Mouse (Mus musculus) liver, embryonic 14.5 days (tissue): Measurements from ENCODE around the gene Cdh16. TPM values are rescaled to one million over a fixed set of nuclear protein-coding genes. Genes with fewer than 3 reads are reported as not detected.

ENCODE experiments used
- ATAC-seq: fragments of 200-750 bp; cut with Nextera tagmentation; 2 replicates; pipeline ENCODE4 v1.8.0; 2017; ENCODE audit warnings: moderate number of reproducible peaks, mild to moderate bottlenecking, moderate library complexity; ENCODE audit not compliant: insufficient read depth
- DNase-seq, 3 experiments: peaks; one replicate each; pipeline ENCODE4 v3.0.0-alpha.2; 2012 to 2013; ENCODE audit warnings: low read depth in 3 of 3, low spot score in 3 of 3
- H3K27ac ChIP-seq: fragments of 300-500 bp; sonication (generic); 2 replicates; pipeline ENCODE4 v1.5.1; 2014; ENCODE audit warnings: moderate library complexity, mild to moderate bottlenecking, control low read depth, inconsistent platforms
- H3K27me3 ChIP-seq: fragments of 300-500 bp; sonication (generic); 2 replicates; pipeline ENCODE4 v1.6.1; 2014; ENCODE audit warnings: mild to moderate bottlenecking, low read length, moderate library complexity; ENCODE audit not compliant: control insufficient read depth, insufficient read depth
- H3K36me3 ChIP-seq: fragments of 300-500 bp; sonication (generic); replicated peaks from 2 replicates; pipeline ENCODE4 v1.6.1; 2014; ENCODE audit warnings: low read depth; ENCODE audit not compliant: control insufficient read depth, insufficient read depth
- H3K4me1 ChIP-seq, 2 experiments: fragments of 200-500 bp in 1 of 2; fragments of 300-500 bp in 1 of 2; sonication (generic) in 1 of 2; replicated peaks; 2 replicates each; pipeline ENCODE4 v1.6.1; 2012 to 2014; ENCODE audit warnings: antibody characterized with exemption in 1 of 2, inconsistent platforms in 1 of 2, low read length in 1 of 2; ENCODE audit not compliant: control insufficient read depth in 2 of 2, insufficient read depth in 2 of 2
- H3K4me2 ChIP-seq: fragments of 300-500 bp; sonication (generic); 2 replicates; pipeline ENCODE4 v1.6.1; 2014; ENCODE audit warnings: low read depth, mild to moderate bottlenecking, control low read depth, moderate library complexity
- H3K4me3 ChIP-seq, 2 experiments: fragments of 200-500 bp in 1 of 2; fragments of 300-500 bp in 1 of 2; sonication (generic) in 1 of 2; 2 replicates each; pipeline ENCODE4 v1.5.1; 2012 to 2014; ENCODE audit warnings: low read depth in 2 of 2, low read length in 2 of 2, mild to moderate bottlenecking in 2 of 2, control low read depth in 1 of 2, inconsistent platforms in 1 of 2, moderate library complexity in 1 of 2; ENCODE audit not compliant: insufficient read depth in 1 of 2
- H3K9ac ChIP-seq: fragments of 300-500 bp; sonication (generic); replicated peaks from 2 replicates; pipeline ENCODE4 v1.6.1; 2014; ENCODE audit warnings: mild to moderate bottlenecking, control low read depth, moderate library complexity
- H3K9me3 ChIP-seq: fragments of 300-500 bp; sonication (generic); 2 replicates; pipeline ENCODE4 v1.6.1; 2016; ENCODE audit warnings: low read length, mixed read lengths; ENCODE audit not compliant: control insufficient read depth
- CTCF ChIP-seq: IDR thresholded peaks from 2 replicates; pipeline ENCODE4 v1.5.1; 2016; ENCODE audit warnings: antibody characterized with exemption, low read depth, control low read depth
- EP300 ChIP-seq: IDR thresholded peaks from 2 replicates; pipeline ENCODE4 v1.6.1; 2016; ENCODE audit warnings: antibody characterized with exemption, low read depth
- WGBS: fragments of 180-500 bp; shearing (Covaris S2); extraction: QIAGEN DNeasy Blood & Tissue Kit; methylation state at CpG from one replicate; pipeline ENCODE4 v1.1.7; 2014; ENCODE audit not compliant: insufficient replicate concordance; 5-methylcytosine and 5-hydroxymethylcytosine counted together
- polyA plus RNA-seq, 2 experiments: library from polyadenylated mRNA; depleted of rRNA in 1 of 2; stranded (reverse) in 1 of 2; unstranded in 1 of 2; fragments of >200 nt; fragmentation: Nextera tagmentation in 1 of 2; extraction: Ambion mirVana in 1 of 2; gene quantifications; 2 replicates each; pipeline versions ENCODE4 v1.2.1 to v1.2.3; 2012 to 2014

Gene Cdh16
- polyA plus RNA-seq, 2 experiments = 0.02 TPM; not detected in 1

DNA sequence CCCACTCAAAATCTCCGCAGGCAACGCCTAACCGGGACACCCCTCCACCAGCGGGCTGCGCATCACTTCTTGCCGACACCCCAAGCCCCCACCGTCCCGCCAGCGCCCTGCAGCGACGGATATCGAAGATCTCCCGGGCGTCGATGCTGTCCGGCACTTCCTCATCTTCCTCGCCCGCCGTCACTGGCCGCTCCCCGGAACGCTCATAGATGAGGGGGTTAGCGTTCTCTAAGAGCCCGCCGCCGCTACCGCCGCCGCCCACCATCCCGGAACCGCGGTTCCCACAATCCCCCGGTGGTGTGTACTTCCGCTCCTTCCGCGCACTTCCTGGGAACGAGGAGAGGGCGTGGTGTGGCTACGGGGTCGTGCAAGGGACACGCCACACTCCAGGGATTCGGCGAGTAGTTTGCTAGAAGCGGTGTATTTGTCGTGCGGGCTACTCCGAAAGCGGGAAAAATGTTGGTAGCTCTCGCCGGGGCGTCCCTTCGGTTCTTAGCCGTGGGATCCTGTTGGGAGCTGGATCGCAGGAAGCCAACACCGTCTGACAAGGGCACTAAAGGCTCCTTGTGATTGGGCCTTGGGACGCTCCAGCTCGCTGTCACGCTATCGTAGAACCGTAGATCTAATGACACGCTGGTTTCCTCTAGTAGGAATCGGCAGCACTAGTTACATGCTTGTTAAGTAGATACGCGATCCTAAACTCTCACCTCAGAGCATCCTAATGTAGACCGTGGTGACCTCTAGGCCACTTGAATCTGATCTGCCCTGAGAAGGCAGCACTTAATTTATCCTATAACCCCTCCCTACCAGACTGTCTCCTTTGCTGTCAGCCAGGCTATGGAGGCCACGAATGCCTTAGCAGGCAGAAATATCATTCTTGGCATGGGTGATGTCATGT is 17.5 kb upstream of the Cdh16 start, which contains the start of gene Ciao2b:
Gene Ciao2b (minus strand): TSS at position 540 of the 898 bp plus-strand sequence.
- H3K4me3 ChIP-seq = peak within 1 kb of the TSS; percentile 85 to 91
- H3K27me3 ChIP-seq = no peaks in the 10 kb centered on the region
- H3K27ac ChIP-seq = no peak within 1 kb of the TSS
- H3K9me3 ChIP-seq = no peaks in the 10 kb centered on the region
- DNase-seq (peak; percentile 71 to 73 (median 71)), ATAC-seq (peak; percentile 94)
- H3K4me2 ChIP-seq = peak within 1 kb of the TSS; percentile 96
- peak within 1 kb of the TSS; percentile 80 for H3K9ac ChIP-seq
- peaks cover 10 to 16% of the 10 kb centered on the region in 2 experiments for H3K4me1 ChIP-seq
- H3K36me3 ChIP-seq = peaks cover 10% of the 10 kb centered on the region
- peak; percentile 28; the same call in 1 of the 2 replicates for TF ChIP-seq EP300
- TF ChIP-seq CTCF = 0 out of 2 replicates have a peak, but pooled peaks have one; percentile 8
- under 1% methylated on average over 66 of the region's 66 CpGs for WGBS

DNA sequence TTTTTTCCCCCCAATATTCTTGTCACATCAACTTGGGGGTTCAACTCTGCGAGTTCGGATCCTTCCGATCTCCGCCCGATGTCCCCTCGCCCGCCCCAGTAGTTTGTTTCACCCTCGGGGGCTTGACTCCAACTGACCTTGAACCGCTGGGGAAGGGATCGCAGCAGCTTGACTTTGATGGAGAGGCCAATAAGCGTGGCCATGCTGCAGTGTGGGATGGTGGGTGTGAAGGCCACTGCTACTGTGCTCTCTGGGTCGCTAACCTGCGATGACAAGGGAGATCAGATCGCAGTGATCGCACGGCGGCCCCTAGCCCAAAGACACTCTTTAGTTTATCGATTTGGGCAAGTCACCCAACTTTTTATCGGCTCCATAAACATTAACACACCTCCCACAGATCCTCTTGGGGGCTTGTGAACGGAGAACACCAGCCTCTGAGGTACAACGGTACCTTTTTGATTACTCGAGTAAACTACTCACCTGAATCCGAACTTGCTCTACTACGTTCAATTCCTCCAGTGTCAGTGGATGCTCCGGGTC is 16.7 kb upstream of the Cdh16 start:
- Histone ChIP-seq H3K27me3 (no peaks in the 10 kb centered on the region), H3K9me3 (no peaks in the 10 kb centered on the region), H3K4me1 (peaks cover 10 to 16% of the 10 kb centered on the region in 2 experiments), H3K4me2 (peak overlapping the region; percentile 96), H3K36me3 (peaks cover 10% of the 10 kb centered on the region), H3K9ac (peak overlapping the region; percentile 80), H3K4me3 (peak overlapping the region; percentile 85 to 91), H3K27ac (no peak overlapping the region)
- TF ChIP-seq CTCF = no peak
- no peak for TF ChIP-seq EP300
- 5% methylated on average over 25 of the region's 25 CpGs for WGBS
- no peak for ATAC-seq
- no peak for DNase-seq

DNA sequence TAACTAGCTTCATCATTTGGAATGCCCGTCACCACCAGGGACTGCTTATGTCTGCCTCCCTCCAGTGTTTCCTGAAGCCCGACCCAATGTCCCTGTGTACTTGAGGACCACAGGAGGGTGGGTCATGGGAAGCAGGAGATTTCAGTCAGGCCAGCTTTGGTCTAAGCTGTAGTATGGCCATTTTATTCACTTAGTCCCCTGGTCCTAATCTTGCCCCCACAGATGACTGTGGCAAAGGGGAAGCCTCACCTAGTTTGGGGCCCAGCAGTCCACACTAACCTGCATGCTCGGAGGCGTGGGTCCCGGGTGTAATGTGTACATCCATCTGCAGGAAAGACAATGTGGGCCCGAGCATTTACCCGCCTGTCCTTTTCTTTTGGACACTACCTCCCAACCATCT is 16.0 kb upstream of the Cdh16 start:
- no peaks in the 10 kb centered on the region for H3K9me3 ChIP-seq
- DNase-seq (no peak), ATAC-seq (no peak)
- peak overlapping the region; percentile 85 to 91 for H3K4me3 ChIP-seq
- peak overlapping the region; percentile 96 for H3K4me2 ChIP-seq
- TF ChIP-seq EP300 = no peak
- TF ChIP-seq CTCF = no peak
- WGBS = 59% methylated on average over 7 of the region's 7 CpGs
- H3K36me3 ChIP-seq = peaks cover 10% of the 10 kb centered on the region
- no peaks in the 10 kb centered on the region for H3K27me3 ChIP-seq
- no peak overlapping the region for H3K27ac ChIP-seq
- peak overlapping the region; percentile 80; the same call in 1 of the 2 replicates for H3K9ac ChIP-seq
- H3K4me1 ChIP-seq = peaks cover 10 to 16% of the 10 kb centered on the region in 2 experiments

DNA sequence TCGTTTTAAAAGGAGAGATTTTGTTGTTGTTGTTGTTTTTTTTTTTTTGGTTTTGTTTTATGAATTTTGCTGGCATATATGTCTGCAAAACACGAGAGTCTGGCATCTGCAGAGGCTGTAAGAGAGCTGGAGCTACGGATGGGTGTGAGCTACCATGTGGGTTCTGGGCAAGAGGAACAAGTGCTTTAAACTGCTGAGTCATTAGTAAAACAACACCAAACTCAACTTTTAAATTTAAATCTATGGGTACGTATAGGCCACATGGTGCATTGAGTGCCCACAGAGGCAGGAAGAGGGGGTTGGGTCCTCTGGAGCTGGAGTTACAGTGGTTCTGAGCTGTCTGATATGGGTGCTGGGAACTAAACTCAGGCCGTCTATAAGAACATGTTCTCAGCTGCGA is 13.8 kb upstream of the Cdh16 start:
- Histone ChIP-seq H3K27me3 (no peaks in the 10 kb centered on the region), H3K4me2 (no peak overlapping the region), H3K4me3 (no peak overlapping the region), H3K27ac (no peak overlapping the region), H3K9me3 (no peaks in the 10 kb centered on the region), H3K4me1 (peaks cover 10 to 16% of the 10 kb centered on the region in 2 experiments), H3K9ac (no peak overlapping the region), H3K36me3 (peaks cover 10% of the 10 kb centered on the region)
- no peak for TF ChIP-seq EP300
- TF ChIP-seq CTCF = no peak
- ATAC-seq (no peak), DNase-seq (no peak)
- 69% methylated on average over 6 of the region's 6 CpGs for WGBS

DNA sequence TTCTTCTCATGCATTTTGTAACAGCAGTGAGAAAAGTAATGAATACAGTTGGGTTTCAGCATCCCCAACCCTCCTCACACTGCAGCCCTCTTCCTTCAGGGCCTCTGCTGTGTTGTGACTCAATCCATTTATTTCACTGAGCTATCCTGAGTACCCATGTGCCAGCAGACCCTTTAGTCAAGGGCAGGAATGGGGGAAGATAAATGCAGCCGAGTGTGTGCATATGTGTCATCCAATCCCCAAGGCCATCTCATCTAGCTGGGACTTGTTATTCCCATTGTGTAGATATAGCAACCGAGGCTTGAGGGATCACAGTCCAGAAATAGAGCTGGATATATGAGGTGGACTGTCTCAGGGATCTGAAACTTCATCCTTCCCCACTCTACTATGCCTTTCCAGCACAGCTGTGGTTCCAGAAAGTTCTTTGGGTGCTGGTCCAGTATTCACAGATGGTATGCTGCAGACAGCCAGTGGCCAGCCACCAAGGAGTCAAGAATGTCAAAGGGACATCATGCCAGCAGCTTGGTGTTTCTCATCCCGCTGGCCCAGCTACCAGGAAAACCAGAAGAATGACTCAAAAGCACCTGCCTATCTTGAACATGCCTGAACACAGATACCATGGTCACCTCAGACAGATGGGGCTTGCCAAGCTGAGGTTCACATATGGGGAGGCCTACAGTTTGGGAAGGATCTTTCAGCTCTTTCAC is 11.0 kb upstream of the Cdh16 start:
- ATAC-seq (no peak), DNase-seq (no peak)
- 63% methylated on average over 3 of the region's 3 CpGs for WGBS
- Histone ChIP-seq H3K27me3 (peaks cover 14% of the 10 kb centered on the region), H3K4me1 (peaks cover 0 to 7% of the 10 kb centered on the region in 2 experiments), H3K4me2 (no peak overlapping the region), H3K9ac (no peak overlapping the region), H3K4me3 (no peak overlapping the region), H3K27ac (no peak overlapping the region), H3K9me3 (no peaks in the 10 kb centered on the region), H3K36me3 (peaks cover 10% of the 10 kb centered on the region)
- TF ChIP-seq CTCF (no peak), EP300 (no peak)
